In genomic region chr1:34218323-34218722, GRCm38 (mm10) we compare ENCODE assay signal across 8 mouse cellular contexts.
A peak's percentile ranks its signal among the peaks of the same experiment; 100 is the strongest.
DNase-seq lines count a peak whose midpoint lies in the region; ATAC-seq and TF ChIP-seq lines count a peak whose summit lies in the region.

No protein-coding gene starts in this region.

- no peak overlapping the region for H3K4me2 ChIP-seq in intestine, embryonic 15.5 days (replicated peaks)
- no peak overlapping the region for H3K4me2 ChIP-seq in midbrain, embryonic 11.5 days

- 0 out of 2 replicates have a peak, but pooled peaks cover 2% of the 10 kb centered on the region for H3K36me3 ChIP-seq in intestine, embryonic 15.5 days
- no peaks in the 10 kb centered on the region; the same call in 1 of the 2 replicates for H3K36me3 ChIP-seq in midbrain, embryonic 11.5 days (ENCODE audit: control insufficient read depth, insufficient read depth, low read length)

- no peaks in the 10 kb centered on the region for H3K4me1 ChIP-seq in intestine, embryonic 15.5 days (replicated peaks)
- H3K4me1 ChIP-seq in midbrain, embryonic 11.5 days (ENCODE audit: control insufficient read depth, insufficient read depth, low read length) = peaks cover 3% of the 10 kb centered on the region

- ATAC-seq in intestine, embryonic 15.5 days = peak; percentile 86
- ATAC-seq in midbrain, embryonic 11.5 days (ENCODE audit: low FRiP score) = peak; percentile 57; the same call in 1 of the 2 replicates

- intact Hi-C loops in gastrocnemius, adult 2 months (cut with DNase I) = loop anchor here (1.0 to 5.0 kb wide), 2 partner anchors 59 to 192 kb away; no protein-coding TSS in a partner anchor
- intact Hi-C loops in left cerebral cortex, postnatal 14 days (cut with DNase I) = loop anchor here (5.0 kb wide), 1 partner anchor 189 kb away; no protein-coding TSS in a partner anchor

- peak overlapping the region; percentile 43 for H3K27ac ChIP-seq in gastrocnemius, adult 2 months
- H3K27ac ChIP-seq in intestine, embryonic 15.5 days = no peak overlapping the region
- H3K27ac ChIP-seq in midbrain, embryonic 11.5 days (ENCODE audit: low read depth, low read length) = no peak overlapping the region

- H3K27me3 ChIP-seq in intestine, embryonic 15.5 days (replicated peaks) = no peaks in the 10 kb centered on the region
- H3K27me3 ChIP-seq in midbrain, embryonic 11.5 days (ENCODE audit: control insufficient read depth, insufficient read depth, low read length) = peaks cover 5% of the 10 kb centered on the region; the same call in 1 of the 2 replicates

- TF ChIP-seq CTCF in gastrocnemius, adult 2 months (IDR thresholded peaks at IDR 0.05) = peak; percentile 98

- peak; percentile 84 for DNase-seq in ZHBTc4 (ENCODE audit: low read depth, low spot score)
- DNase-seq in cerebellum, postnatal 25 days = peak; percentile 85 to 91
- peak; percentile 84 for DNase-seq in gastrocnemius, adult 2 months
- peak; percentile 55 to 78 for DNase-seq in left cerebral cortex, postnatal 14 days (ENCODE audit: low spot score in 2 of 2)
- DNase-seq in midbrain, embryonic 11.5 days (ENCODE audit: low spot score, missing footprints) = peak; percentile 94
- peak; percentile 68 for DNase-seq in skeletal muscle tissue, adult 2 months (ENCODE audit: low read depth, low spot score)
- peak; percentile 36 for DNase-seq in yolk sac, embryonic 10.5 days (ENCODE audit: low spot score)

- no peak overlapping the region for H3K9ac ChIP-seq in intestine, embryonic 15.5 days
- H3K9ac ChIP-seq in midbrain, embryonic 11.5 days (ENCODE audit: low read length) = no peak overlapping the region

- WGBS in intestine, embryonic 15.5 days = 28% methylated on average over 6 of the region's 6 CpGs
- WGBS in midbrain, embryonic 11.5 days = 35% methylated on average over 6 of the region's 6 CpGs

- H3K9me3 ChIP-seq in intestine, embryonic 15.5 days = no peaks in the 10 kb centered on the region
- H3K9me3 ChIP-seq in midbrain, embryonic 11.5 days (ENCODE audit: control insufficient read depth, low read length) = no peaks in the 10 kb centered on the region

- H3K4me3 ChIP-seq in gastrocnemius, adult 2 months = no peak overlapping the region
- H3K4me3 ChIP-seq in intestine, embryonic 15.5 days (replicated peaks) = no peak overlapping the region
- H3K4me3 ChIP-seq in midbrain, embryonic 11.5 days (ENCODE audit: low read depth, low read length) = no peak overlapping the region

Comparison
In these comparisons a context has a peak if more than half of its experiments do, and no peak if none do; other contexts are left out.
1. DNase-seq: peak in every context shown above with its lines; median percentile 94 in midbrain, embryonic 11.5 days; 88 in cerebellum, postnatal 25 days; 84 in ZHBTc4; 84 in gastrocnemius, adult 2 months; 68 in skeletal muscle tissue, adult 2 months; 66 in left cerebral cortex, postnatal 14 days; 36 in yolk sac, embryonic 10.5 days.